Mouse (Mus musculus) lung, postnatal 0 days (tissue): ENCODE data around the gene Ntng2. TPM values are rescaled to one million over a fixed set of nuclear protein-coding genes. Genes with fewer than 3 reads are reported as not detected.

ENCODE experiments used
- ATAC-seq: fragments of 200-750 bp; cut with Nextera tagmentation; 2 replicates; pipeline ENCODE4 v1.8.0; 2017; ENCODE audit warnings: moderate library complexity
- DNase-seq: peaks from one replicate; pipeline ENCODE4 v3.0.0-alpha.2; 2016; ENCODE audit warnings: low spot score
- H3K27ac ChIP-seq: fragments of 300-500 bp; sonication (generic); 2 replicates; pipeline ENCODE4 v1.5.1; 2014; ENCODE audit warnings: antibody characterized with exemption, mild to moderate bottlenecking, low read length, mixed read lengths
- H3K27me3 ChIP-seq: fragments of 300-500 bp; sonication (generic); replicated peaks from 2 replicates; pipeline ENCODE4 v1.6.1; 2014; ENCODE audit warnings: low read length, mixed read lengths; ENCODE audit not compliant: insufficient read depth
- H3K36me3 ChIP-seq: fragments of 300-500 bp; sonication (generic); 2 replicates; pipeline ENCODE4 v1.6.1; 2014; ENCODE audit warnings: low read length, mixed read lengths; ENCODE audit not compliant: insufficient read depth
- H3K4me1 ChIP-seq: fragments of 300-500 bp; sonication (generic); 2 replicates; pipeline ENCODE4 v1.6.1; 2014; ENCODE audit warnings: antibody characterized with exemption, low read depth, low read length, mixed read lengths; ENCODE audit not compliant: insufficient read depth
- H3K4me2 ChIP-seq: fragments of 300-500 bp; sonication (generic); replicated peaks from 2 replicates; pipeline ENCODE4 v1.6.1; 2014; ENCODE audit warnings: low read depth, mild to moderate bottlenecking, low read length, moderate library complexity, mixed read lengths
- H3K4me3 ChIP-seq: fragments of 300-500 bp; sonication (generic); 2 replicates; pipeline ENCODE4 v1.5.1; 2014; ENCODE audit warnings: low read depth, low read length
- H3K9ac ChIP-seq: fragments of 300-500 bp; sonication (generic); replicated peaks from 2 replicates; pipeline ENCODE4 v1.6.1; 2014; ENCODE audit warnings: low read depth, mild to moderate bottlenecking
- H3K9me3 ChIP-seq: fragments of 300-500 bp; sonication (generic); 2 replicates; pipeline ENCODE4 v1.6.1; 2016; ENCODE audit warnings: low read length, mixed read lengths
- CTCF ChIP-seq: IDR thresholded peaks from 2 replicates; pipeline ENCODE4 v1.5.1; 2016; ENCODE audit warnings: antibody characterized with exemption, mild to moderate bottlenecking
- EP300 ChIP-seq: IDR thresholded peaks from 2 replicates; pipeline ENCODE4 v1.6.1; 2016; ENCODE audit warnings: antibody characterized with exemption, mild to moderate bottlenecking, control low read depth
- WGBS: fragments of 180-500 bp; shearing (Covaris S2); extraction: QIAGEN DNeasy Blood & Tissue Kit; methylation state at CpG from one replicate; pipeline ENCODE4 v1.1.7; 2014; 5-methylcytosine and 5-hydroxymethylcytosine counted together
- polyA plus RNA-seq: library from polyadenylated mRNA; unstranded; fragments of >200 nt; fragmentation: Nextera tagmentation; extraction: Ambion mirVana; gene quantifications from 2 replicates; pipeline ENCODE4 v1.2.1, GENCODE M21; 2015

Ntng2 gene
- polyA plus RNA-seq, 1 experiment from 2014 or later: 1.4 TPM

DNA sequence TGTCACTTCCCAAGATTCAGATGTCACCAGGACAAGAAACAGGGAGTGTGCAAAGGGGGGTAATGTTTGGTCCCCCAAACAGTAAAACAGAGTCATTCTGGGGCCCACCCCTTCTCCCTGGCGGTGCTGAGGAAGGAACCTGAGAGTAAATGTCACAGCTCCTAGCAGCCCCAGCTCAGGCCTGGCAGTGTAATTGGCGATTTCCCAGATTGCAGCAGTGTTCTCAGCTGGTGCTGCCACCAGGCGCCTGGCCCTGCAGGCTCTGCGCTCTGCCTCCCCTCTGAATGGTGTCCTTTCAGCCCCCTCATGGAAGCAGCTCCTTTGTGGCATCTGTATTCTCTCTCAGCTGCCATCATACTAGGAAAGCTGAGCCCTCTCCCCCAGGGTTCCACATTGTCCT, 14.0 kb upstream of the Ntng2 start:
- no peak overlapping the region for H3K4me2 ChIP-seq
- no peak overlapping the region for H3K27ac ChIP-seq
- no peak overlapping the region for H3K4me3 ChIP-seq
- no peaks in the 10 kb centered on the region for H3K9me3 ChIP-seq
- no peak for ATAC-seq
- no peak for DNase-seq
- no peak overlapping the region for H3K9ac ChIP-seq
- H3K4me1 ChIP-seq: no peaks in the 10 kb centered on the region
- no peaks in the 10 kb centered on the region for H3K36me3 ChIP-seq
- TF ChIP-seq CTCF: no peak
- TF ChIP-seq EP300: no peak
- WGBS: 54% methylated on average over 4 of the region's 4 CpGs
- H3K27me3 ChIP-seq: no peaks in the 10 kb centered on the region

DNA sequence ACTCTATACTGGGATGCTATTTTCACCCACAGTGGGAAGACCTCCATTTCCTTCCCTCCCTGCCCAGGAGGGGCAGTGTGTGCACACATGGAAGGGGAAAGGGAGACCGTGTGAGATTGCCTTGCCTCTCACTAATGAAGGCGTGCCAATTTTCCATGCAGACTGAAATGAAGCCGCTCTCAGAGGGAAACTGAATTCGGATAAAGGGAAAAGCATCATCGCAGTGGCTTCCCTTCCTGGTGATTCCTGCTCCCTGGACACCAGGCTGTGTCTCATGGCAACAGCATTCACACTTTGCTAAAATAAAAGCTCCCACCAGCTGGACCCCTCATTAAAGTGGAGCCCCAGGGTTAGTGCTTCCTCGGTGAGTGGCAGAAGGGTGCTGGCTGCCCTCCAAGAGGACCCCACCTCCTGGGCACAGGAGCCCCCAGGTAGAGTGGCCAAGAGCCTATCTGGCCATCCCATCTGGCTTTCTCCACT, 9.7 kb upstream of the Ntng2 start:
- 57% methylated on average over 6 of the region's 6 CpGs for whole genome bisulfite sequencing
- Histone ChIP-seq H3K9me3 (no peaks in the 10 kb centered on the region), H3K4me3 (no peak overlapping the region), H3K4me1 (no peaks in the 10 kb centered on the region), H3K27me3 (no peaks in the 10 kb centered on the region), H3K36me3 (no peaks in the 10 kb centered on the region), H3K9ac (no peak overlapping the region), H3K4me2 (no peak overlapping the region), H3K27ac (no peak overlapping the region)
- DNase-seq (no peak), ATAC-seq (no peak)
- no peak for TF ChIP-seq EP300
- TF ChIP-seq CTCF: peak; percentile 57

DNA sequence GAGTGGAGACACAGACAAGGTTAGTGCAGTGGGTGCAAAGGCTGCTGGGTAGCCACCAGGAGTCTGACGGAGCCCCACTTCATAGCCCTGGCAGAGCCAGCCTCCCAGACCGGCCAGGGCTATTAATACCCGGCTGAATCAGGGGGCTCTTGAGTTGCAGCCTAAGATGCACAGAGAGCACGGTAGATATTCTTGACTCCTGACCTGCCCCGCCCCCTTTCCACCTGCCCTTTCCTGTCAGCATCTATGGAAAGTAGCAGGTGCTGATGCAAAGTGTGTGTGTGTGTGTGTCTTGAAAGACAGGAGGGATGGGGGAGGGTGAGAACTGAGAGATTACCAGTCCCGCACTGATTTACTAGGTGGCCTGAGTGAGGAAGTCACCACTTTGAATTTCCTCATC, 8.3 kb upstream of the Ntng2 start:
- no peak overlapping the region for H3K27ac ChIP-seq
- TF ChIP-seq CTCF (no peak), EP300 (no peak)
- 47% methylated on average over 6 of the region's 6 CpGs for WGBS
- no peaks in the 10 kb centered on the region for H3K9me3 ChIP-seq
- no peaks in the 10 kb centered on the region for H3K27me3 ChIP-seq
- no peak overlapping the region for H3K4me2 ChIP-seq
- no peaks in the 10 kb centered on the region for H3K36me3 ChIP-seq
- H3K4me1 ChIP-seq: no peaks in the 10 kb centered on the region
- DNase-seq (no peak), ATAC-seq (no peak)
- H3K9ac ChIP-seq: no peak overlapping the region
- H3K4me3 ChIP-seq: no peak overlapping the region

DNA sequence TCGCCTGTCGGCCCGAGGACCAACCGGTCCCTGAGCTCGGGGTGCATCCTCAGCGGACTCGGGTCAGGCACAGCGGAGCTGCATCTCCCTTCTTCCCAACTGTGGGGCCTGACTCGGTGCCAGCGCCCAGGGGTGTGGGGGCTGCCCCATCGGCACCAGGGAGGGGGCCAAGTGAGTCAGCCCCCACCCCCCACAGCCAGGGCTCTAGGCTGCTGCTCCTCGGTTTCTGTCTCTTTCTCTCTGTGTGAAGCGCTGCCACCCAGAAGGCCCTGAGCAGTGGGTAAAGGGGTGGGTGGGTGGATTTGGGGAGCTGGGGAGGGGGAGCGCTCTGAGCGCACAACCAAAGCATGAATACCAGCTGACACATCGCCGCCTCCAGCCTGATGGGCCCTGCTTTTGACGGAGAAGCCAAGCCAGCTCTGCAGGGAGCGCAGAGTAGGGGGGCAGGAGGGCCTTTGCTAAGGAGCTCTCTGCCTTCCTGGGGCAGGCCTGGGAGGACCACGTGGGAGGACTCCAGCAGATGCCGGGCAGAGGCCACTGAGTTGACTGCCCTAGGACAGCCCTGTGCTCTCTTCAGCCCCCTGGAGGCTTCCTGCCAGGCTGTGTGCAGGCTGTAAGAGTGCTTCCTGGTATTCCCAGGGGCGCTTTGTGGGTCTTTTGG, 530 bp upstream of the Ntng2 start:
- Histone ChIP-seq H3K9ac (0 out of 2 replicates have a peak overlapping the region, but pooled peaks have one; percentile 32), H3K27me3 (peaks cover 49% of the 10 kb centered on the region), H3K4me1 (peaks cover 9% of the 10 kb centered on the region), H3K27ac (no peak overlapping the region), H3K4me2 (peak overlapping the region; percentile 97), H3K9me3 (no peaks in the 10 kb centered on the region), H3K4me3 (peak overlapping the region; percentile 70), H3K36me3 (no peaks in the 10 kb centered on the region)
- TF ChIP-seq EP300: no peak
- peak; percentile 56 for TF ChIP-seq CTCF
- WGBS: 9% methylated on average over 13 of the region's 22 CpGs
- ATAC-seq: peak; percentile 60
- peak; percentile 37 for DNase-seq

GRCm38 (mm10) chr2:29252059-29252598, 676 bp downstream of the Ntng2 start:
- peaks cover 53% of the 10 kb centered on the region for H3K27me3 ChIP-seq
- WGBS: under 1% methylated on average over 47 of the region's 49 CpGs
- H3K4me1 ChIP-seq: peaks cover 9% of the 10 kb centered on the region
- DNase-seq (peak; percentile 40), ATAC-seq (peak; percentile 58)
- TF ChIP-seq EP300 (no peak), CTCF (peak; percentile 46)
- H3K27ac ChIP-seq: peak overlapping the region; percentile 51
- H3K4me3 ChIP-seq: peak overlapping the region; percentile 70
- peak overlapping the region; percentile 97 for H3K4me2 ChIP-seq
- peak overlapping the region; percentile 32 for H3K9ac ChIP-seq
- no peaks in the 10 kb centered on the region for H3K36me3 ChIP-seq
- no peaks in the 10 kb centered on the region for H3K9me3 ChIP-seq

GRCm38 (mm10) chr2:29251095-29252058, 1.4 kb downstream of the Ntng2 start:
- Histone ChIP-seq H3K27me3 (peaks cover 53% of the 10 kb centered on the region), H3K9me3 (no peaks in the 10 kb centered on the region), H3K27ac (no peak overlapping the region), H3K4me1 (peaks cover 9% of the 10 kb centered on the region), H3K36me3 (no peaks in the 10 kb centered on the region), H3K4me2 (peak overlapping the region; percentile 97), H3K4me3 (peak overlapping the region; percentile 70), H3K9ac (peak overlapping the region; percentile 32; the same call in 1 of the 2 replicates)
- under 1% methylated on average over 61 of the region's 61 CpGs for WGBS
- TF ChIP-seq CTCF (no peak), EP300 (no peak)
- 0 out of 2 replicates have a peak, but pooled peaks have one; percentile 33 for ATAC-seq
- DNase-seq: no peak
